Mouse (Mus musculus) left cerebral cortex, adult 2 months (tissue): ENCODE measurements around the gene Sgcd. TPM values are rescaled to one million over a fixed set of nuclear protein-coding genes. Genes with fewer than 3 reads are reported as not detected.
"Not testable (repeated sequence)": the region's sequence is repeated elsewhere in the genome, so short reads cannot be mapped to it uniquely, and the experiment has no call there.

Experiments used
- DNase-seq, 2 experiments: peaks; one replicate each; pipeline ENCODE4 v3.0.0; 2021 to 2022; ENCODE audit warnings: low spot score in 2 of 2, mixed read lengths in 1 of 2; ENCODE audit errors: extremely low spot score in 1 of 2
- H3K27ac ChIP-seq: fragments of 200-600 bp; 2 replicates; pipeline ENCODE4 v1.8.1; 2022
- H3K4me3 ChIP-seq: fragments of 200-600 bp; 2 replicates; pipeline ENCODE4 v1.8.1; 2022
- CTCF ChIP-seq: fragments of 200-600 bp; IDR thresholded peaks from 2 replicates; pipeline ENCODE4 v1.8.1; 2022; ENCODE audit warnings: antibody characterized with exemption, mild to moderate bottlenecking, moderate library complexity
- intact Hi-C: fragments of 180-260 bp; cut with DNase I; formaldehyde crosslinking; loops from one replicate; pipeline ENCODE4 v1.15.1; 2025
- total RNA-seq, 2 experiments: library from RNA; stranded (reverse); gene quantifications; 2 replicates each; pipeline ENCODE4 v1.2.3; 2021

The Sgcd gene
- total RNA-seq, 2 experiments from 2014 or later: 15.0 to 18.7 TPM

DNA sequence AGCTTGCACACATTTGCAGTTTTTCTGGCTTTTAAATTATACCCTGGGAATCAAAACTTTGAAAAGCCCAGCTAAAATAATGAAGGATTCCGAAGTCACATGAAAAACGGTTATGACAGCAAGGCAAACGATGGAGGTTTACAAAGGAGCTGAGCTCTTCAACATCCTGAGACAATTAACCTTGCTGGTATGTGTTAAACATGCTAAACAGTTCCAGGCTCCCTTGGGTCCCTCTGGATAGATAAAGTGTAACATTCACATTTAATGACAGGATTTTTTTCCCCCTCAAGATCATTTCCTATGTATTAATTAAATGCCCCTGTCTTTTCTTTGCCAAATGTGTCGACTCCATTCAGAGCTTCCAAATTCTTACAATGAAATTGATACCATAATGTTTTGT lies 414.1 kb downstream of the Sgcd start:
- no peak for TF ChIP-seq CTCF
- intact Hi-C loops: no loop called here
- H3K27ac ChIP-seq: no peak overlapping the region
- DNase-seq: no peak
- H3K4me3 ChIP-seq: no peak overlapping the region

DNA sequence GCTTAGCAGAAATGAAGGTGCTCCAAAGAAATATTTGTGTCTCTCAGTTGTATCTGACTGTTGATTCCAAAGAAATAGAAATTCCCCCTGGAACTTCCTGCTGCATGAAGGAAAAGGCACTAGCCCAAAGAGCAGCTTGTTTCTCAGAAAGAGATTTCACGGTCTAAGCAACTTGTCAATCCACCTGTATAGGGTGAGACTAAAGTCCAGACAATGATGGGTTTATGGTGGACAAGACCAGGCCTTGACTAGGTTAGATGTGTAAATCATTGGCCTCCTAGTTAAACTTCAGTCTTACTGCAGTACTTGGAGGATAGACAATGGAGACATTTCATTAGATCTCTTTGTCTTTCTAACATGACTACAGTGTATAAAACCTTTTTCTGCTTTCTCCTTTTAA lies 420.3 kb downstream of the Sgcd start:
- no peak for DNase-seq
- intact Hi-C loops: no loop called here
- TF ChIP-seq CTCF: no peak

DNA sequence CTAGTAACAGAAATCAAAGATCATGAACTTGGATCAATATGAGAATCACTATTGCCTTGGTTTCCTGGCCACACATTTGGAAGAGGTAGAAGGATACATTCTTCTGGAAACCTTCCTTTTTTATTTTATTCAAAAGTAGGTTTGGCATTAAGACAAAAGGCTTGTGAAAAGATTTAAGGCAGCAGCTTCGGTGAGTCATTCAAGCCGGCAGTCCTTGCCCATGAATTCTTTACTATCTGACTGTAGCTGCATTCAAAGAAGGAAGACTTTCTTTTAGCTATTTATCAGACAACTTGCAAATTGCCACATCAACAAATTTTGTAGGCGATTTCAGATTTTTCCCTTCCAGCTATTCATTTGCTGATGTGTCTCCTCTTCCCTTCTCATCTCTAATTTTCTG lies 422.6 kb downstream of the Sgcd start:
- no peak for TF ChIP-seq CTCF
- intact Hi-C loops: no loop called here
- no peak for DNase-seq

More for the DNA sequence above, 420.3 kb downstream of the Sgcd start:
- H3K27ac ChIP-seq: no peak overlapping the region
- H3K4me3 ChIP-seq: no peak overlapping the region

DNA sequence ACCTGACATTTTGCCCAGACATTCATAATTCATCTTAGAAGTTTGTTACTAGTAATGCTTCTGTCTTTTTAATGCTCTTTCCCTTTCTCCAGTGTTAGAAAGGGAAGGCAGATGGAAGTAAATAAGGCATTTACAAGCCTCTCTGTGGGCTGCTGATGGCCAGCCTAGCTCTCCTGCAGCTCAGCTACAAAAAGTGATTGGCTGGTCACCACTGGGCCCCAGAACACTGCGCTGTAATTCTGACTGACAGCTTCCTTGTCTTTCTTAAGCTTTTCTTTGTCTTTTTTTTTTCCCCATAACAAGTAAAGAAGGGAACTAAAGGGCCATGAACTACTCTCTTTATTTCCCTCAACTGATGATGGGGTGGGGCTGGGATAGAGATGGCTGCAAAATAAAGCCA lies 463.9 kb downstream of the Sgcd start:
- TF ChIP-seq CTCF: no peak
- DNase-seq: no peak
- intact Hi-C loops: no loop called here
- no peak overlapping the region for H3K27ac ChIP-seq
- H3K4me3 ChIP-seq: no peak overlapping the region

More for the DNA sequence above, 422.6 kb downstream of the Sgcd start:
- Histone ChIP-seq H3K27ac (no peak overlapping the region), H3K4me3 (no peak overlapping the region)

DNA sequence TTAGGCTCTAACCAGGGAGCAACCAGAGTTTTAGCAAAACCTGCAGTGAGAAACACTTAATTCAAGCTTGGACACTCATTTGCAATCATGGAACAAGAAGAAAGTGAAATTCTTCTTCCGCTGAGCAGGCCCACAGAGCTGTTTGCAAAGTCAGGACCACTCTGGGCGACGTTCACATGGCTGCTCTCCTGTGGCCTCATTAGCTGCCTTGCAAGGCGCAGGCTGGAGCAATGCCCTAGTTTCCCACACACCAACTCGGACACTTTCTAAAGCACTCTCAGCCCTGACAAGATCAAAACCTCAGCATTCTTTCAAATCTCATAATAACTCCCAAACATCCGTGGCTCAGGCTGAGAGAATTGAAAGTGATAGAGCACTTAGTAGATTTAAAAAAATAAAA lies 480.7 kb downstream of the Sgcd start:
- no peak overlapping the region for H3K4me3 ChIP-seq
- intact Hi-C loops: no loop called here
- no peak for DNase-seq
- TF ChIP-seq CTCF: no peak
- H3K27ac ChIP-seq: no peak overlapping the region

DNA sequence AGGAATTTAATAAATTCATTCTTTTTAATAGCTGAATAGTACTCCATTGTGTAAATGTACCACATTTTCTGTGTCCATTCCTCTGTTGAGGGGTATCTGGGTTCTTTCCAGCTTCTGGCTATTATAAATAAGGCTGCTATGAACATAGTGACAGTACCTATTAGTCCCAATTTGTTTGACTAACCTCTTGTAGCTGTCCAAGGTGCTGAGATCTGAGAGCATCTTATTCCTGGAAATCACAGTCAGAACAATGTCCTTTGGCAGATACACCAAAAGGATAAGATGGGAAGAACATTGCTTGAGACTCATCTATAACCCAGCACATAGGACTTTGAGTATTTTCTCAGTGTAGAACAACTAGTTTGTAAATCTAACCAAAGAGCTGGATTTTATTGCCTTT lies 485.5 kb downstream of the Sgcd start:
- H3K27ac ChIP-seq, DNase-seq, intact Hi-C loops, H3K4me3 ChIP-seq: not testable (repeated sequence)

DNA sequence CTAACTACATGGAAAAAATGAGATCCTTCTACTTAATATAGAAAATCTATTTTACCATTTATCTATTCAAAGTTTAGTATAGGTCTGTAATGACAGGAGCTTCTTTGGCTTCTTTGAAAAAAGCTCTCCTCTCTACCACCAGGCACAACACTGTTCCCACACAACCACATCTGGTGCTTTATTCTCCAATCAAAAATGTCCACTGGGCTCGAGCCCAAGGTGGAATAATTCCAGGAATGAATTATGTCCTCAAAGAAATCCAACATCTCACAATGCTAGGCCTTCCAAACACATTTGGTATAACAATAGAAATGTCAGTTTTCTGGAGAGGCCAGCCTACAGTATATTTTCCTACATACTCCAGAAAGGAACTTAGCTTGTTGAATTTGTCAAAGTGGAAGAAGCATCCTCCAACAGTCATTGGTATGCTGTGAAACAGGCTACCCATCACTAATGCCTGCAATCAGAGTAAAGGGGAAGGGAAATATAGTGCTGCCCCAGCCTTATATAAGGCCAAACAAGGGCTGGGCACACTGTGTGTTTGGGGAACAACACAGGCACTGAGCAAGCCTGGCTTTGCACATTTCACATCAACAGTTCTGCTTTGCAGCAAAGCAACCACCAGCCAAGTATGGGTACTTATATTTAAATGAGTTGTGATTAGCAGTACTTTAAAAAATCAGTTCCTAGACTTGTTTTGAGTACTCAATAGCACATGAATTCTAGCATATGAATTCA lies 515.1 kb downstream of the Sgcd start:
- peak in 1 of 2 experiments; percentile 19 for DNase-seq
- no peak for TF ChIP-seq CTCF
- intact Hi-C loops: no loop called here
- H3K27ac ChIP-seq: 0 out of 2 replicates have a peak overlapping the region, but pooled peaks have one; percentile 32
- no peak overlapping the region for H3K4me3 ChIP-seq

DNA sequence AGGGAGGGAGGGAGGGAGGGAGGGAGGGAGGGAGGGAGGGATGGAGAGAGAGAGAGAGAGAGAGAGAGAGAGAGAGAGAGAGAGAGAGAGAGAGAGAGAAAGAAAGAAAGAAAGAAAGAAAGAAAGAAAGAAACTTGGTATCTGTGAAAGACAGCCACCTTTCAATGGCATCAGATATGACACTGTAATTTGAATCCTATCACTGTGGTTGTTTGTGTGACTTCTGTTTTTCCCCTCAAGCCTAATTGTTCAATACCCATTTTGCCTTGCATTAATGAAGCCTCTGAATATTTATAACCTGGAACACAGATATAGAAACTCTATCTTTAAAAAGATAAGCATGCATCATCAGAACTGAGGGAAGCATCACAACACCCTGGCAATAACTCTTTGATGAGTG lies 528.1 kb downstream of the Sgcd start:
- H3K27ac ChIP-seq, DNase-seq, intact Hi-C loops, H3K4me3 ChIP-seq: not testable (repeated sequence)

DNA sequence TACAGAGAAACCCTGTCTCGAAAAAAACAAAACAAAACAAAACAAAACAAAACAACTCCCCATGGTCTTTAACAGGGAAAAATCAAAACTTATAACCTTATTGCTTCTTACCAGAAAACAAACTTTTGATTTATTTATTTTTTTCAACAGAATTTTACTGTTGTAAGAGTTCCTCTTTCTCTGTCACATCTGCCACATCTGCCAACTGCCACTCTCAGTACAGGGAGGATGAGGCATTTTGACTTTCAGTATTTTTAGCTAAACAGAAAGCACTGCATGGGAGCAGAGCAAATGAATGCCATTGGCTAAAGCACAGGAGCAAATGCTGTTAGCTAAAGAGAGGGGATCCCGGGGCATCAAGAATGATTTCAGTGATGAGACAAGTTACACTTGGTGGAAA lies 528.6 kb downstream of the Sgcd start:
- no peak overlapping the region for H3K4me3 ChIP-seq
- no peak overlapping the region for H3K27ac ChIP-seq
- no peak for TF ChIP-seq CTCF
- intact Hi-C loops: no loop called here
- DNase-seq: no peak

DNA sequence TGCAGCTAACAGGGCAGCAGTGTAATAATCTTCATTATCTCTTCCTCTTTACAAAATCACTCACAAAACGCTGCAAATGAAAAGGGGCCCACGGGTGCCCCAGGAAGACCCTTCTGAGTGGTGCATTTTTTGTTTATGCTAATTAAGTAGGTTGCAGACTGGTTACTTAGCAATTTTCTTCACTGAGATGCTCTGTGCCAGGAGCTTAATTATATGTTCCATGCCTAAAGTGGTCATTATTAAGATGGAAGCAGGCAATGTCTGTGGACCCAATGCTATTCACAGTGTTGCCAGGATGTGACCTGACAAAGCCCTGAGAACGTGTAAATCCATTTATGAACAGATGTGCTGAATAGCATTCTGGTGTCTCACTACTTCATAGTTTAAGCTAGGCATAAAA lies 529.6 kb downstream of the Sgcd start:
- Histone ChIP-seq H3K27ac (no peak overlapping the region), H3K4me3 (no peak overlapping the region)
- no peak for DNase-seq
- intact Hi-C loops: no loop called here
- no peak for TF ChIP-seq CTCF

DNA sequence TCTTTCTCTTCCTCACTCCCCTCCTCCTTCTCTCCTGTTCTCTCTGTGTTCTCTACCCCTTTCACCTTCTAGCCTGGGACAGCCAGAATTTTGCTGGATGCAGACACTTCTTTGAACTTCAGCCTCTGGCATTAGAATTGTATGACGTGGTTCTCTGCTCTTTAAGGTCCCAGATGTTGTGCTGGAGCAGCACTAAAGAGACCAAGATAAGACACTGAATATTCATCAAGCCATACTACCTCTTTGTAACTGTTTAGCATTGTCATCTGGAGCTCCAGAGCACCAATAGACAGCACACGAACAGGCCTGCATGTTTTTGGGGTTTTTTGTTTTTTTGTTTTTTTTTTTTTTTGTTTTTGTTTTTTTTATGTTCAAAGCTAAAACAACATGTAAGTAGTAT lies 541.0 kb downstream of the Sgcd start:
- intact Hi-C loops: no loop called here
- no peak overlapping the region for H3K27ac ChIP-seq

DNA sequence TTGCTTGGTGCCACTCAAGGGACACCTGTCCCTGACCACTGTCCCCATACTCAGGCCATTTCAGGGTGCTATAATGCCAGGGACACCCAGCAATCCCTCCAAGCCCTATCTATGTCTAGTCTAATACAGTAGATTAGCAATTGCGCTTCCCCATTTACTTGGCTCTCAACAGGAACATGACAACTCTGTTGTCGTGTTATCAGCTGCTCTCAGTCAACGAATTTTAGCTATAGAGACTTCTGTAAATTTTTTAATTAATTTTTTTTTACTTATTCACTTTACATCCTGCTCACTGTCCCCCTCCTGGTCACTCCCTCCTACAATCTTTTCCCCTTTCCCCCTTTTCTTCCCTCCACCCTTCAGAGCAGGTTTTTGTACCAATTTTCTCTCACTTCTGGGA lies 542.4 kb downstream of the Sgcd start:
- intact Hi-C loops: no loop called here

More for the DNA sequence above, 541.0 kb downstream of the Sgcd start:
- H3K4me3 ChIP-seq: no peak overlapping the region
- TF ChIP-seq CTCF: no peak
- no peak for DNase-seq

DNA sequence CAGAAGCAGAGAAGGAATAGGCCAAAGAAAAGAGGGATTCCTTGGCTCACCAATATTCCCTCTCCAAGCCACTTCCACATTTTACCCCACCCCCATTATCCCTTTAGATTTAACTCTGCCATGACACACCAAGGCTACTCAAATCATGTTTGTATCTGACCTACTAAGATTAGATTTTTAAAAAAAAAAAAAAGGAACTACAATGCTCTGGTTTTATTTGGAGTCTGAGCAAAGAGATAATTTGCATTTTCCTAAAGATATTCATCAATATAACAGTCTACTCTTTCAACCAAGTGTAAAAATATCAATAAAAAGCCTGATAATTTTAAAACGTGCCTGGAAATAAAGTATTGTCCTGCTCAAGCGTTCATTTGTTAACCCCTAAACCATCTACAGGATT lies 543.1 kb downstream of the Sgcd start:
- no peak for DNase-seq
- no peak for TF ChIP-seq CTCF
- Histone ChIP-seq H3K4me3 (no peak overlapping the region), H3K27ac (no peak overlapping the region)
- intact Hi-C loops: no loop called here

More for the DNA sequence above, 542.4 kb downstream of the Sgcd start:
- Histone ChIP-seq H3K27ac (no peak overlapping the region), H3K4me3 (no peak overlapping the region)
- TF ChIP-seq CTCF: no peak
- DNase-seq: no peak
